11 mouse cellular contexts compared by ENCODE assay signal in the genomic region with DNA sequence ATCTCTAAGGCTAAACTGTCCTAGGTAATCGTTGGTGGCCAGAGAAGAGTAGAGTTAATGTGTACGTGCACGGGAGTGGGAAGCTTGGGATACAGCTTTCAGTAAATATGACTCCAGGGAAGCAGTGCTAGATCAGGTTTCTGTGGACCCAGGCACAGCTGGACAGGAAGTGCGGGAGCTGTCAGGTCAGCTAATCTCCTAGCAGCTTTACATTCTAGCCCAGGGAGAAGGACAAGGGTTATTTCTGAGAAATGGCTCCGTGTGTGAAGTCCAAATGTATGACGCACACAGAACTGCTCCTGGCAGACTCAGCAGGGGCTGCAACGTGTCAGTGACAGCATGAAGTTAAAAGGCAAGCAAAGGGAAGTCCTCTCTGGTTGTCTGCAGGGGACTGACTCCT. TPM values are rescaled to one million over a fixed set of nuclear protein-coding genes. Genes with fewer than 3 reads are reported as not detected.
DNase-seq lines count a peak whose midpoint lies in the region; ATAC-seq and TF ChIP-seq lines count a peak whose summit lies in the region.
"Had no signal": no experiment of that assay in that cellular context is flagged by ENCODE, and none has a peak within 500 bp of the region (broad histone marks: within the 10 kb centered on the region; RNA-seq: fewer than 3 reads in every experiment).

No protein-coding gene starts in this region.

- H3K4me1 ChIP-seq in lung, embryonic 15.5 days: peaks cover 33% of the 10 kb centered on the region
- H3K4me1 ChIP-seq in lung, adult 2 months (ENCODE audit: control insufficient read depth, insufficient read depth, low read length): peaks cover 10% of the 10 kb centered on the region
- peaks cover 17% of the 10 kb centered on the region; the same call in 1 of the 2 replicates for H3K4me1 ChIP-seq in intestine, embryonic 15.5 days (replicated peaks)
- H3K4me1 ChIP-seq in stomach, embryonic 14.5 days (ENCODE audit: control insufficient read depth, insufficient read depth, low read length): peaks cover 23% of the 10 kb centered on the region
- H3K4me1 ChIP-seq: forebrain, embryonic 15.5 days had no signal

- no peak overlapping the region for H3K9ac ChIP-seq in lung, embryonic 15.5 days
- H3K9ac ChIP-seq in intestine, embryonic 15.5 days: no peak overlapping the region
- H3K9ac ChIP-seq in stomach, embryonic 14.5 days (replicated peaks; ENCODE audit: low read depth, low read length): no peak overlapping the region
- H3K9ac ChIP-seq: forebrain, embryonic 15.5 days had no signal

- TF ChIP-seq CTCF in lung, adult 2 months (IDR thresholded peaks at IDR 0.05; ENCODE audit: insufficient read depth, low read length): no peak

- 15% methylated on average over 7 of the region's 7 CpGs for WGBS in lung, embryonic 15.5 days
- 46% methylated on average over 7 of the region's 7 CpGs for WGBS in lung, adult 2 months
- 23% methylated on average over 7 of the region's 7 CpGs for WGBS in intestine, embryonic 15.5 days
- WGBS in stomach, embryonic 14.5 days: 17% methylated on average over 7 of the region's 7 CpGs

- no peak for TF ChIP-seq POLR2A in lung, adult 2 months (IDR thresholded peaks at IDR 0.05; ENCODE audit: borderline replicate concordance, extremely low read depth, low read depth, low read length)

- peak; percentile 93 for DNase-seq in heart, adult 11 months
- DNase-seq in heart, adult 8-10 months (ENCODE audit: low spot score): no peak
- DNase-seq in lung, adult 2 months: no peak
- DNase-seq in thymus, postnatal 14 days: no peak
- DNase-seq in left cerebral cortex, adult 9 months (ENCODE audit: low spot score in 2 of 2): no peak
- DNase-seq: cerebellum, postnatal 36 days had no signal

- H3K27ac ChIP-seq in lung, embryonic 15.5 days: peak overlapping the region; percentile 32; the same call in 1 of the 2 replicates
- H3K27ac ChIP-seq in intestine, embryonic 15.5 days: peak overlapping the region; percentile 33; the same call in 1 of the 2 replicates
- H3K27ac ChIP-seq in stomach, embryonic 14.5 days (ENCODE audit: low read length): peak overlapping the region; percentile 29
- H3K27ac ChIP-seq: forebrain, embryonic 15.5 days had no signal

- ATAC-seq in lung, embryonic 15.5 days (ENCODE audit: borderline replicate concordance, extremely low read depth, low FRiP score, low TSS enrichment): peak; percentile 80; the same call in 1 of the 2 replicates
- ATAC-seq in intestine, embryonic 15.5 days: peak; percentile 61
- peak; percentile 66; the same call in 1 of the 2 replicates for ATAC-seq in stomach, embryonic 14.5 days (ENCODE audit: insufficient number of reproducible peaks, insufficient read depth, low FRiP score, low read depth)
- ATAC-seq: forebrain, embryonic 15.5 days had no signal

- no peak overlapping the region for H3K4me3 ChIP-seq in lung, embryonic 15.5 days
- no peak overlapping the region for H3K4me3 ChIP-seq in lung, adult 2 months (replicated peaks; ENCODE audit: extremely low read depth, low read depth, low read length)
- no peak overlapping the region for H3K4me3 ChIP-seq in intestine, embryonic 15.5 days (replicated peaks)
- H3K4me3 ChIP-seq in stomach, embryonic 14.5 days (ENCODE audit: low read depth, low read length): no peak overlapping the region
- H3K4me3 ChIP-seq: forebrain, embryonic 15.5 days had no signal

- H3K27me3 ChIP-seq in lung, embryonic 15.5 days: no peaks in the 10 kb centered on the region
- no peaks in the 10 kb centered on the region for H3K27me3 ChIP-seq in intestine, embryonic 15.5 days (replicated peaks)
- no peaks in the 10 kb centered on the region for H3K27me3 ChIP-seq in stomach, embryonic 14.5 days (ENCODE audit: control insufficient read depth, insufficient read depth, low read length)
- H3K27me3 ChIP-seq: forebrain, embryonic 15.5 days had no signal

- H3K9me3 ChIP-seq in lung, embryonic 15.5 days: no peaks in the 10 kb centered on the region
- H3K9me3 ChIP-seq in intestine, embryonic 15.5 days: no peaks in the 10 kb centered on the region
- H3K9me3 ChIP-seq in stomach, embryonic 14.5 days (ENCODE audit: control insufficient read depth, low read depth, low read length): no peaks in the 10 kb centered on the region
- H3K9me3 ChIP-seq: forebrain, embryonic 15.5 days had no signal

- no peaks in the 10 kb centered on the region for H3K36me3 ChIP-seq in lung, embryonic 15.5 days
- H3K36me3 ChIP-seq in intestine, embryonic 15.5 days: no peaks in the 10 kb centered on the region
- no peaks in the 10 kb centered on the region for H3K36me3 ChIP-seq in stomach, embryonic 14.5 days (ENCODE audit: control insufficient read depth, insufficient read depth, low read length)
- H3K36me3 ChIP-seq: forebrain, embryonic 15.5 days had no signal

- no peak overlapping the region for H3K4me2 ChIP-seq in lung, embryonic 15.5 days
- H3K4me2 ChIP-seq in intestine, embryonic 15.5 days (replicated peaks): no peak overlapping the region
- H3K4me2 ChIP-seq in stomach, embryonic 14.5 days (replicated peaks; ENCODE audit: low read depth, low read length): no peak overlapping the region
- H3K4me2 ChIP-seq: forebrain, embryonic 15.5 days; midbrain, embryonic 11.5 days had no signal

RNA-seq across cellular contexts. Expression of a gene that starts 8.3 kb away (rescaled TPM):
- 1 to 10 TPM; 4.2 to 5.4 (median 5.1) TPM for total RNA-seq in heart, adult 8-10 months (2022)
- 9.7 and 10.9 TPM in 2 replicates for polyA plus RNA-seq in lung, embryonic 15.5 days (2015; fragmentation: Nextera tagmentation; extraction: Ambion mirVana)
- 9.2 and 14.1 TPM in 2 replicates for polyA plus RNA-seq in lung, adult 2 months (2012; rRNA removed)
- 6.4 and 7.5 TPM in 2 replicates for polyA plus RNA-seq in intestine, embryonic 15.5 days (2015; fragmentation: Nextera tagmentation; extraction: Ambion mirVana)
- polyA plus RNA-seq in stomach, embryonic 14.5 days (2014; fragmentation: Nextera tagmentation; extraction: Ambion mirVana): 8.3 and 9.7 TPM in 2 replicates
